Comparison of ENCODE assay signal across 13 mouse cellular contexts in the genomic region with DNA sequence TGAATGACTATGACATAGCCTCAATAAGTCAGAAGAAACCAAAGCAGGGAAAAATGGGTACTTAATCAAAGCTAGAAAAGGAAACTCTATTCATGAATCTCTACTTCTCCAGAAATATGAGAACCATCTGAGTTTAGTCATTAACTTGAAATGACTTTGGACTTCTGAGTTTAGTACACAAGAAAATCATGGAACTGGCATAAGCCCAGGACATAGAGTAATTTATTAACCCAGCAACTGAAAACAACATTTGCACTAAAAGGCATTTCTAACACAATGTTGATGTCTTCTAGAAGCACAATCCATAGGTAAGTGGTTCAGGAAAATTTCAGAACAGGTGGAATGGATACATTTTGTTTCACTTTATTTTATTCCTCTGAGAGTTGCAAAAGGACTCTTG.
"Had no signal": no experiment of that assay in that cellular context is flagged by ENCODE, and none has a peak within 500 bp of the region (broad histone marks: within the 10 kb centered on the region; RNA-seq: fewer than 3 reads in every experiment).

No protein-coding gene starts in this region.

- H3K4me3 ChIP-seq: layer of hippocampus, adult 2 months had no signal

- H3K27ac ChIP-seq: hindbrain, postnatal 0 days; layer of hippocampus, adult 2 months; liver, embryonic 14.5 days had no signal

- H3K4me2 ChIP-seq: midbrain, embryonic 11.5 days had no signal

- H3K9ac ChIP-seq: liver, embryonic 14.5 days had no signal

- DNase-seq: layer of hippocampus, adult 9-11 months; lung, adult 2 months; lung, postnatal 14 days; lung, postnatal 4 days; midbrain, embryonic 14.5 days; thymus, adult 18-20 months; thymus, postnatal 36 days had no signal

- ATAC-seq: hindbrain, postnatal 0 days; inflammation-experienced regulatory T-cells, adult 6 months; intestine, embryonic 16.5 days had no signal
